Mouse (Mus musculus): ENCODE data around the gene Vmn1r173. TPM values are rescaled to one million over a fixed set of nuclear protein-coding genes. Genes with fewer than 3 reads are reported as not detected.
"Not testable (repeated sequence)": the region's sequence is repeated elsewhere in the genome, so short reads cannot be mapped to it uniquely, and the experiment has no call there.

The Vmn1r173 gene
- polyA plus RNA-seq (2012; rRNA removed), result not detected in 2 replicates

GRCm38 (mm10) chr7:23700403-23700802 lies at the start of gene Vmn1r173:
TSS of gene Vmn1r173 (plus strand) at chr7:23700703.
- DNase-seq (ENCODE audit: extremely low spot score in 1 of 2, low spot score in 1 of 2), result not testable (repeated sequence)

- DNase-seq (ENCODE audit: extremely low spot score in 1 of 2, low spot score in 1 of 2), result no peak
These were observed 42.5 kb upstream of the Vmn1r173 start, which contains the start of gene Vmn1r172 for GRCm38 (mm10) chr7:23658016-23658415. TSS of gene Vmn1r172 (plus strand) at chr7:23658316.

- not testable (repeated sequence) for DNase-seq (ENCODE audit: extremely low spot score in 1 of 2, low spot score in 1 of 2)
These were observed 51.5 kb downstream of the Vmn1r173 start, which contains the start of gene Vmn1r174 for GRCm38 (mm10) chr7:23751970-23752369. TSS of gene Vmn1r174 (plus strand) at chr7:23752270.

Other genes starting within 250 kb of the Vmn1r173 start
- gene Vmn1r167, start 193.5 kb upstream of the Vmn1r173 start, polyA plus RNA-seq (2012; rRNA removed), result not detected in 2 replicates
- not detected in 2 replicates for gene Vmn1r168, start 161.0 kb upstream of the Vmn1r173 start, polyA plus RNA-seq (2012; rRNA removed)
- not detected in 2 replicates for gene Vmn1r169, start 125.2 kb upstream of the Vmn1r173 start, polyA plus RNA-seq (2012; rRNA removed)
- not detected in 2 replicates for gene Vmn1r170, start 94.5 kb upstream of the Vmn1r173 start, polyA plus RNA-seq (2012; rRNA removed)
- gene Vmn1r171, start 70.0 kb upstream of the Vmn1r173 start, polyA plus RNA-seq (2012; rRNA removed), result not detected in 2 replicates
- gene Vmn1r172, start 42.4 kb upstream of the Vmn1r173 start, polyA plus RNA-seq (2012; rRNA removed), result not detected in 2 replicates
- not detected in 2 replicates for gene Vmn1r174, start 51.6 kb downstream of the Vmn1r173 start, polyA plus RNA-seq (2012; rRNA removed)
- gene Vmn1r175, start 109.9 kb downstream of the Vmn1r173 start, polyA plus RNA-seq (2012; rRNA removed), result not detected in 2 replicates
- not detected in 2 replicates for gene Vmn1r176, start 136.7 kb downstream of the Vmn1r173 start, polyA plus RNA-seq (2012; rRNA removed)
- not detected in 2 replicates for gene Vmn1r177, start 165.7 kb downstream of the Vmn1r173 start, polyA plus RNA-seq (2012; rRNA removed)
- gene Vmn1r178, start 191.3 kb downstream of the Vmn1r173 start, polyA plus RNA-seq (2012; rRNA removed), result not detected in 2 replicates
- gene Vmn1r179, start 226.3 kb downstream of the Vmn1r173 start, polyA plus RNA-seq (2012; rRNA removed), result not detected in 2 replicates
- gene Vmn1r180, start 249.9 kb downstream of the Vmn1r173 start, polyA plus RNA-seq (2012; rRNA removed), result not detected in 2 replicates